Mouse (Mus musculus) embryonic facial prominence, embryonic 13.5 days (tissue): ENCODE measurements at regions not wholly inside any gene's neighbourhood (a gene's known extent, or its start where the extent isn't known, plus 50 kb on each side); places are given as distances from the start of the nearest gene placed in this dataset.

ENCODE experiments used
- ATAC-seq: fragments of 200-750 bp; cut with Nextera tagmentation; 2 replicates; pipeline ENCODE4 v1.8.0; 2017; ENCODE audit warnings: low read depth; ENCODE audit not compliant: insufficient number of reproducible peaks, insufficient read depth, low FRiP score, low TSS enrichment
- H3K27ac ChIP-seq: fragments of 300-500 bp; sonication (generic); 2 replicates; pipeline ENCODE4 v1.5.1; 2015; ENCODE audit warnings: moderate library complexity, mild to moderate bottlenecking, inconsistent platforms
- H3K27me3 ChIP-seq: fragments of 300-500 bp; sonication (generic); 2 replicates; pipeline ENCODE4 v1.6.1; 2015; ENCODE audit warnings: mild to moderate bottlenecking, inconsistent platforms
- H3K36me3 ChIP-seq: fragments of 300-500 bp; sonication (generic); 2 replicates; pipeline ENCODE4 v1.6.1; 2015; ENCODE audit warnings: mild to moderate bottlenecking, inconsistent platforms
- H3K4me1 ChIP-seq: fragments of 300-500 bp; sonication (generic); 2 replicates; pipeline ENCODE4 v1.6.1; 2015; ENCODE audit warnings: inconsistent platforms
- H3K4me2 ChIP-seq: fragments of 300-500 bp; sonication (generic); 2 replicates; pipeline ENCODE4 v1.6.1; 2015; ENCODE audit warnings: moderate library complexity, mild to moderate bottlenecking, inconsistent platforms
- H3K4me3 ChIP-seq: fragments of 300-500 bp; sonication (generic); 2 replicates; pipeline ENCODE4 v1.5.1; 2015; ENCODE audit warnings: mild to moderate bottlenecking, inconsistent platforms
- H3K9ac ChIP-seq: fragments of 300-500 bp; sonication (generic); 2 replicates; pipeline ENCODE4 v1.6.1; 2015; ENCODE audit warnings: mild to moderate bottlenecking, inconsistent platforms
- H3K9me3 ChIP-seq: fragments of 300-500 bp; sonication (generic); 2 replicates; pipeline ENCODE4 v1.6.1; 2016; ENCODE audit warnings: inconsistent platforms
- WGBS: fragments of 180-500 bp; shearing (Covaris S2); methylation state at CpG from one replicate; pipeline ENCODE4 v1.1.7; 2015; ENCODE audit warnings: mixed read lengths; 5-methylcytosine and 5-hydroxymethylcytosine counted together

GRCm38 (mm10) chr15:64532260-64533120 is 285.0 kb upstream of the Gm21798 start:
- 67% methylated on average over 6 of the region's 6 CpGs for WGBS
- H3K36me3 ChIP-seq, result no peaks in the 10 kb centered on the region
- H3K4me2 ChIP-seq, result no peak overlapping the region
- no peaks in the 10 kb centered on the region for H3K9me3 ChIP-seq
- H3K9ac ChIP-seq, result no peak overlapping the region
- no peak overlapping the region for H3K27ac ChIP-seq
- ATAC-seq, result no peak
- no peaks in the 10 kb centered on the region for H3K27me3 ChIP-seq
- no peak overlapping the region for H3K4me3 ChIP-seq
- peaks cover 3% of the 10 kb centered on the region; the same call in 1 of the 2 replicates for H3K4me1 ChIP-seq

- no peak for ATAC-seq
- Histone ChIP-seq H3K4me2 (no peak overlapping the region), H3K9ac (no peak overlapping the region), H3K27me3 (no peaks in the 10 kb centered on the region), H3K4me3 (no peak overlapping the region), H3K4me1 (peaks cover 3% of the 10 kb centered on the region; the same call in 1 of the 2 replicates), H3K9me3 (no peaks in the 10 kb centered on the region), H3K36me3 (no peaks in the 10 kb centered on the region), H3K27ac (no peak overlapping the region)
- 63% methylated on average over 2 of the region's 2 CpGs for WGBS
Measured at GRCm38 (mm10) chr15:64533169-64533795, 284.2 kb upstream of the Gm21798 start.

- H3K27me3 ChIP-seq, result no peaks in the 10 kb centered on the region
- no peak overlapping the region for H3K9ac ChIP-seq
- H3K4me2 ChIP-seq, result no peak overlapping the region
- 69% methylated on average over 6 of the region's 6 CpGs for WGBS
- H3K4me1 ChIP-seq, result peaks cover 3% of the 10 kb centered on the region; the same call in 1 of the 2 replicates
- ATAC-seq, result no peak
- no peak overlapping the region for H3K27ac ChIP-seq
- no peaks in the 10 kb centered on the region for H3K36me3 ChIP-seq
- H3K9me3 ChIP-seq, result no peaks in the 10 kb centered on the region
- H3K4me3 ChIP-seq, result no peak overlapping the region
Measured at GRCm38 (mm10) chr15:64534166-64534565, 283.3 kb upstream of the Gm21798 start.

GRCm38 (mm10) chr15:64535160-64535559 is 282.3 kb upstream of the Gm21798 start:
- H3K9me3 ChIP-seq, result no peaks in the 10 kb centered on the region
- no peaks in the 10 kb centered on the region for H3K36me3 ChIP-seq
- H3K9ac ChIP-seq, result no peak overlapping the region
- no peaks in the 10 kb centered on the region for H3K27me3 ChIP-seq
- 60% methylated on average over 2 of the region's 2 CpGs for WGBS
- no peak for ATAC-seq
- H3K4me1 ChIP-seq, result peaks cover 3% of the 10 kb centered on the region; the same call in 1 of the 2 replicates
- H3K4me2 ChIP-seq, result no peak overlapping the region
- no peak overlapping the region for H3K4me3 ChIP-seq
- H3K27ac ChIP-seq, result no peak overlapping the region

GRCm38 (mm10) chr15:64541395-64541794 is 276.1 kb upstream of the Gm21798 start:
- 79% methylated on average over 3 of the region's 3 CpGs for WGBS
- no peaks in the 10 kb centered on the region for H3K9me3 ChIP-seq
- no peak overlapping the region for H3K27ac ChIP-seq
- peaks cover 3% of the 10 kb centered on the region; the same call in 1 of the 2 replicates for H3K4me1 ChIP-seq
- no peak overlapping the region for H3K9ac ChIP-seq
- ATAC-seq, result no peak
- H3K27me3 ChIP-seq, result no peaks in the 10 kb centered on the region
- H3K4me3 ChIP-seq, result no peak overlapping the region
- H3K4me2 ChIP-seq, result no peak overlapping the region
- H3K36me3 ChIP-seq, result no peaks in the 10 kb centered on the region

GRCm38 (mm10) chr15:64542250-64542901 is 275.1 kb upstream of the Gm21798 start:
- H3K27ac ChIP-seq, result no peak overlapping the region
- WGBS, result 87% methylated on average over 8 of the region's 8 CpGs
- no peaks in the 10 kb centered on the region for H3K27me3 ChIP-seq
- no peak overlapping the region for H3K9ac ChIP-seq
- H3K9me3 ChIP-seq, result no peaks in the 10 kb centered on the region
- H3K36me3 ChIP-seq, result no peaks in the 10 kb centered on the region
- no peak overlapping the region for H3K4me3 ChIP-seq
- peaks cover 3% of the 10 kb centered on the region; the same call in 1 of the 2 replicates for H3K4me1 ChIP-seq
- no peak overlapping the region for H3K4me2 ChIP-seq
- ATAC-seq, result no peak

- H3K27ac ChIP-seq, result no peak overlapping the region
- H3K27me3 ChIP-seq, result no peaks in the 10 kb centered on the region
- H3K4me3 ChIP-seq, result no peak overlapping the region
- no peak overlapping the region for H3K4me2 ChIP-seq
- peaks cover 3% of the 10 kb centered on the region; the same call in 1 of the 2 replicates for H3K4me1 ChIP-seq
- H3K9ac ChIP-seq, result no peak overlapping the region
- no peak for ATAC-seq
- no peaks in the 10 kb centered on the region for H3K36me3 ChIP-seq
- WGBS, result 88% methylated on average over 1 of the region's 1 CpGs
- H3K9me3 ChIP-seq, result no peaks in the 10 kb centered on the region
Measured at GRCm38 (mm10) chr15:64542908-64543307, 274.6 kb upstream of the Gm21798 start.

GRCm38 (mm10) chr15:64546035-64546434 is 271.5 kb upstream of the Gm21798 start:
- no peaks in the 10 kb centered on the region for H3K36me3 ChIP-seq
- no peak overlapping the region for H3K9ac ChIP-seq
- no peak for ATAC-seq

GRCm38 (mm10) chr15:64557540-64557939 is 260.0 kb upstream of the Gm21798 start:
- no peak for ATAC-seq
- Histone ChIP-seq H3K4me2 (no peak overlapping the region), H3K4me3 (no peak overlapping the region), H3K4me1 (no peaks in the 10 kb centered on the region), H3K27me3 (no peaks in the 10 kb centered on the region), H3K36me3 (no peaks in the 10 kb centered on the region), H3K9me3 (no peaks in the 10 kb centered on the region), H3K27ac (no peak overlapping the region), H3K9ac (no peak overlapping the region)
- WGBS, result 88% methylated on average over 2 of the region's 2 CpGs

More at GRCm38 (mm10) chr15:64546035-64546434, 271.5 kb upstream of the Gm21798 start:
- Histone ChIP-seq H3K27me3 (no peaks in the 10 kb centered on the region), H3K4me3 (no peak overlapping the region), H3K9me3 (no peaks in the 10 kb centered on the region), H3K27ac (no peak overlapping the region), H3K4me2 (no peak overlapping the region), H3K4me1 (peaks cover 3% of the 10 kb centered on the region; the same call in 1 of the 2 replicates)

- Histone ChIP-seq H3K9me3 (no peaks in the 10 kb centered on the region), H3K4me1 (no peaks in the 10 kb centered on the region), H3K4me3 (no peak overlapping the region), H3K4me2 (no peak overlapping the region), H3K9ac (no peak overlapping the region), H3K27me3 (no peaks in the 10 kb centered on the region), H3K27ac (no peak overlapping the region), H3K36me3 (no peaks in the 10 kb centered on the region)
- no peak for ATAC-seq
- WGBS, result 72% methylated on average over 1 of the region's 1 CpGs
Measured at GRCm38 (mm10) chr15:64558220-64558619, 259.3 kb upstream of the Gm21798 start.

GRCm38 (mm10) chr15:64562431-64563111 is 254.9 kb upstream of the Gm21798 start:
- H3K4me2 ChIP-seq, result no peak overlapping the region
- H3K9me3 ChIP-seq, result no peaks in the 10 kb centered on the region
- no peaks in the 10 kb centered on the region for H3K27me3 ChIP-seq
- no peaks in the 10 kb centered on the region for H3K36me3 ChIP-seq
- no peaks in the 10 kb centered on the region for H3K4me1 ChIP-seq
- ATAC-seq, result no peak
- H3K27ac ChIP-seq, result no peak overlapping the region
- H3K9ac ChIP-seq, result no peak overlapping the region
- WGBS, result 84% methylated on average over 3 of the region's 3 CpGs
- no peak overlapping the region for H3K4me3 ChIP-seq
